Mouse (Mus musculus) neural tube, embryonic 13.5 days (tissue): ENCODE measurements around the gene Baiap2. TPM values are rescaled to one million over a fixed set of nuclear protein-coding genes. Genes with fewer than 3 reads are reported as not detected.

Experiments used
- ATAC-seq: fragments of 200-750 bp; cut with Nextera tagmentation; 2 replicates; pipeline ENCODE4 v1.8.0; 2017; ENCODE audit warnings: low read depth, mild to moderate bottlenecking, moderate TSS enrichment, moderate library complexity
- H3K27ac ChIP-seq: fragments of 300-500 bp; sonication (generic); replicated peaks from 2 replicates; pipeline ENCODE4 v1.5.1; 2015; ENCODE audit warnings: moderate library complexity, mild to moderate bottlenecking, inconsistent platforms
- H3K27me3 ChIP-seq: fragments of 300-500 bp; sonication (generic); 2 replicates; pipeline ENCODE4 v1.6.1; 2015; ENCODE audit warnings: mild to moderate bottlenecking, inconsistent platforms
- H3K36me3 ChIP-seq: fragments of 300-500 bp; sonication (generic); 2 replicates; pipeline ENCODE4 v1.6.1; 2015; ENCODE audit warnings: mild to moderate bottlenecking, inconsistent platforms
- H3K4me1 ChIP-seq: fragments of 300-500 bp; sonication (generic); replicated peaks from 2 replicates; pipeline ENCODE4 v1.6.1; 2015; ENCODE audit warnings: inconsistent platforms
- H3K4me2 ChIP-seq: fragments of 300-500 bp; sonication (generic); 2 replicates; pipeline ENCODE4 v1.6.1; 2015; ENCODE audit warnings: inconsistent platforms, mild to moderate bottlenecking, moderate library complexity
- H3K4me3 ChIP-seq: fragments of 300-500 bp; sonication (generic); 2 replicates; pipeline ENCODE4 v1.5.1; 2015; ENCODE audit warnings: mild to moderate bottlenecking, inconsistent platforms
- H3K9ac ChIP-seq: fragments of 300-500 bp; sonication (generic); 2 replicates; pipeline ENCODE4 v1.6.1; 2015; ENCODE audit warnings: moderate library complexity, mild to moderate bottlenecking, inconsistent platforms
- H3K9me3 ChIP-seq: fragments of 300-500 bp; sonication (generic); 2 replicates; pipeline ENCODE4 v1.6.1; 2016; ENCODE audit warnings: inconsistent platforms
- WGBS: fragments of 180-500 bp; shearing (Covaris S2); methylation state at CpG from one replicate; pipeline ENCODE4 v1.1.7; 2015; 5-methylcytosine and 5-hydroxymethylcytosine counted together
- polyA plus RNA-seq: library from polyadenylated mRNA; unstranded; fragments of >200 nt; fragmentation: Nextera tagmentation; extraction: Ambion mirVana; gene quantifications from 2 replicates; pipeline ENCODE4 v1.2.1, GENCODE M21; 2015

The Baiap2 gene
- polyA plus RNA-seq, 1 experiment from 2014 or later: 11.1 TPM

- H3K27me3 ChIP-seq: no peaks in the 10 kb centered on the region
- H3K9me3 ChIP-seq: no peaks in the 10 kb centered on the region
- H3K36me3 ChIP-seq: no peaks in the 10 kb centered on the region
- H3K4me2 ChIP-seq: no peak overlapping the region
- H3K27ac ChIP-seq: no peak overlapping the region
- 73% methylated on average over 3 of the region's 3 CpGs for WGBS
- H3K4me3 ChIP-seq: no peak overlapping the region
- no peak overlapping the region for H3K9ac ChIP-seq
- ATAC-seq: no peak
- H3K4me1 ChIP-seq: peaks cover 38% of the 10 kb centered on the region
Measured at GRCm38 (mm10) chr11:120026941-120027340, 84.4 kb downstream of the Baiap2 start.

GRCm38 (mm10) chr11:120028319-120029092, 85.9 kb downstream of the Baiap2 start:
- ATAC-seq: no peak
- Histone ChIP-seq H3K9me3 (no peaks in the 10 kb centered on the region), H3K4me1 (peaks cover 22% of the 10 kb centered on the region), H3K9ac (peak overlapping the region; percentile 2; the same call in 1 of the 2 replicates), H3K27me3 (no peaks in the 10 kb centered on the region), H3K4me2 (no peak overlapping the region), H3K4me3 (no peak overlapping the region), H3K27ac (no peak overlapping the region), H3K36me3 (no peaks in the 10 kb centered on the region)
- WGBS: 54% methylated on average over 18 of the region's 18 CpGs

GRCm38 (mm10) chr11:120029431-120030144, 87.0 kb downstream of the Baiap2 start:
- no peak for ATAC-seq

GRCm38 (mm10) chr11:120030145-120030901, 87.8 kb downstream of the Baiap2 start:
- Histone ChIP-seq H3K4me2 (no peak overlapping the region), H3K4me3 (no peak overlapping the region), H3K9me3 (no peaks in the 10 kb centered on the region), H3K4me1 (0 out of 2 replicates have a peak, but pooled peaks cover 10% of the 10 kb centered on the region), H3K27me3 (no peaks in the 10 kb centered on the region), H3K9ac (no peak overlapping the region), H3K36me3 (no peaks in the 10 kb centered on the region), H3K27ac (no peak overlapping the region)
- 39% methylated on average over 10 of the region's 10 CpGs for WGBS
- peak; percentile 20; the same call in 1 of the 2 replicates for ATAC-seq

More at GRCm38 (mm10) chr11:120029431-120030144, 87.0 kb downstream of the Baiap2 start:
- Histone ChIP-seq H3K9ac (no peak overlapping the region), H3K4me3 (no peak overlapping the region), H3K9me3 (no peaks in the 10 kb centered on the region), H3K27me3 (no peaks in the 10 kb centered on the region), H3K27ac (no peak overlapping the region), H3K4me2 (no peak overlapping the region), H3K36me3 (no peaks in the 10 kb centered on the region), H3K4me1 (0 out of 2 replicates have a peak, but pooled peaks cover 14% of the 10 kb centered on the region)
- WGBS: 52% methylated on average over 9 of the region's 9 CpGs

- ATAC-seq: no peak
Measured at GRCm38 (mm10) chr11:120032052-120032451, 89.5 kb downstream of the Baiap2 start.

GRCm38 (mm10) chr11:120033473-120033872, 90.9 kb downstream of the Baiap2 start:
- Histone ChIP-seq H3K4me3 (no peak overlapping the region), H3K36me3 (no peaks in the 10 kb centered on the region), H3K4me2 (no peak overlapping the region), H3K9me3 (no peaks in the 10 kb centered on the region), H3K27ac (no peak overlapping the region), H3K4me1 (0 out of 2 replicates have a peak, but pooled peaks cover 6% of the 10 kb centered on the region), H3K9ac (0 out of 2 replicates have a peak overlapping the region, but pooled peaks have one; percentile 38), H3K27me3 (no peaks in the 10 kb centered on the region)
- WGBS: 75% methylated on average over 3 of the region's 3 CpGs
- ATAC-seq: no peak

More at GRCm38 (mm10) chr11:120032052-120032451, 89.5 kb downstream of the Baiap2 start:
- H3K4me3 ChIP-seq: no peak overlapping the region
- H3K9me3 ChIP-seq: no peaks in the 10 kb centered on the region
- 67% methylated on average over 8 of the region's 8 CpGs for WGBS
- H3K9ac ChIP-seq: no peak overlapping the region
- no peak overlapping the region for H3K4me2 ChIP-seq
- no peak overlapping the region for H3K27ac ChIP-seq
- no peaks in the 10 kb centered on the region for H3K36me3 ChIP-seq
- 0 out of 2 replicates have a peak, but pooled peaks cover 10% of the 10 kb centered on the region for H3K4me1 ChIP-seq
- no peaks in the 10 kb centered on the region for H3K27me3 ChIP-seq

GRCm38 (mm10) chr11:120034306-120034705, 91.7 kb downstream of the Baiap2 start:
- Histone ChIP-seq H3K4me1 (peaks cover 6% of the 10 kb centered on the region), H3K9ac (no peak overlapping the region), H3K4me3 (no peak overlapping the region), H3K27ac (no peak overlapping the region), H3K4me2 (no peak overlapping the region), H3K27me3 (no peaks in the 10 kb centered on the region), H3K36me3 (no peaks in the 10 kb centered on the region), H3K9me3 (no peaks in the 10 kb centered on the region)
- WGBS: 40% methylated on average over 3 of the region's 3 CpGs
- ATAC-seq: no peak

- H3K4me1 ChIP-seq: peaks cover 11% of the 10 kb centered on the region
- no peaks in the 10 kb centered on the region for H3K9me3 ChIP-seq
- no peak overlapping the region for H3K9ac ChIP-seq
- ATAC-seq: no peak
- H3K36me3 ChIP-seq: no peaks in the 10 kb centered on the region
- H3K27me3 ChIP-seq: no peaks in the 10 kb centered on the region
- WGBS: 83% methylated on average over 5 of the region's 5 CpGs
- H3K27ac ChIP-seq: no peak overlapping the region
- no peak overlapping the region for H3K4me2 ChIP-seq
- no peak overlapping the region for H3K4me3 ChIP-seq
Measured at GRCm38 (mm10) chr11:120034762-120035161, 92.2 kb downstream of the Baiap2 start.

- Histone ChIP-seq H3K4me2 (no peak overlapping the region), H3K36me3 (no peaks in the 10 kb centered on the region), H3K27ac (peak overlapping the region; percentile 9; the same call in 1 of the 2 replicates), H3K4me1 (peaks cover 41% of the 10 kb centered on the region), H3K9ac (peak overlapping the region; percentile 26; the same call in 1 of the 2 replicates), H3K9me3 (no peaks in the 10 kb centered on the region), H3K27me3 (no peaks in the 10 kb centered on the region), H3K4me3 (no peak overlapping the region)
- no peak for ATAC-seq
- WGBS: 36% methylated on average over 4 of the region's 4 CpGs
Measured at GRCm38 (mm10) chr11:120039581-120039980, 97.0 kb downstream of the Baiap2 start.

- no peak for ATAC-seq
Measured at GRCm38 (mm10) chr11:120040440-120040839, 97.9 kb downstream of the Baiap2 start.

GRCm38 (mm10) chr11:120041191-120042123, 98.9 kb downstream of the Baiap2 start:
- WGBS: 69% methylated on average over 13 of the region's 13 CpGs
- Histone ChIP-seq H3K4me1 (peaks cover 60% of the 10 kb centered on the region), H3K27ac (peak overlapping the region; percentile 46), H3K4me2 (no peak overlapping the region), H3K27me3 (peaks cover 3% of the 10 kb centered on the region; the same call in 1 of the 2 replicates), H3K9me3 (no peaks in the 10 kb centered on the region), H3K9ac (0 out of 2 replicates have a peak overlapping the region, but pooled peaks have one; percentile 39), H3K4me3 (no peak overlapping the region), H3K36me3 (no peaks in the 10 kb centered on the region)
- ATAC-seq: no peak

More at GRCm38 (mm10) chr11:120040440-120040839, 97.9 kb downstream of the Baiap2 start:
- no peaks in the 10 kb centered on the region for H3K36me3 ChIP-seq
- no peak overlapping the region for H3K4me2 ChIP-seq
- WGBS: 75% methylated on average over 8 of the region's 8 CpGs
- H3K9ac ChIP-seq: no peak overlapping the region
- peaks cover 50% of the 10 kb centered on the region for H3K4me1 ChIP-seq
- no peak overlapping the region for H3K4me3 ChIP-seq
- no peak overlapping the region for H3K27ac ChIP-seq
- H3K27me3 ChIP-seq: no peaks in the 10 kb centered on the region
- no peaks in the 10 kb centered on the region for H3K9me3 ChIP-seq
